Comparison of ENCODE assay signal across 26 mouse cellular contexts in genomic region chr13:72448458-72449058, GRCm38 (mm10).
DNase-seq lines count a peak whose midpoint lies in the region; ATAC-seq and TF ChIP-seq lines count a peak whose summit lies in the region.
"Had no signal": no experiment of that assay in that cellular context is flagged by ENCODE, and none has a peak within 500 bp of the region (broad histone marks: within the 10 kb centered on the region; RNA-seq: fewer than 3 reads in every experiment).

No protein-coding gene starts in this region.

- no peak overlapping the region for H3K4me3 ChIP-seq in liver, postnatal 0 days (ENCODE audit: low read depth, low read length)
- no peak overlapping the region for H3K4me3 ChIP-seq in stomach, embryonic 14.5 days (ENCODE audit: low read depth, low read length)
- H3K4me3 ChIP-seq in stomach, postnatal 0 days (ENCODE audit: low read depth, low read length): no peak overlapping the region
- H3K4me3 ChIP-seq: embryonic facial prominence, embryonic 12.5 days; embryonic facial prominence, embryonic 15.5 days; gastrocnemius, adult 2 months; heart, embryonic 12.5 days; heart, embryonic 15.5 days had no signal

- peak; percentile 51 for ATAC-seq in liver, postnatal 0 days
- peak; percentile 67 for ATAC-seq in stomach, embryonic 14.5 days (ENCODE audit: insufficient number of reproducible peaks, insufficient read depth, low FRiP score, low read depth)
- peak; percentile 53; the same call in 1 of the 2 replicates for ATAC-seq in stomach, postnatal 0 days (ENCODE audit: low FRiP score, low TSS enrichment)
- ATAC-seq: forebrain, embryonic 14.5 days; forebrain, postnatal 0 days; Patski had no signal

- no peaks in the 10 kb centered on the region for H3K27me3 ChIP-seq in liver, postnatal 0 days (ENCODE audit: insufficient read depth, low read length)
- no peaks in the 10 kb centered on the region for H3K27me3 ChIP-seq in stomach, embryonic 14.5 days (ENCODE audit: control insufficient read depth, insufficient read depth, low read length)
- no peaks in the 10 kb centered on the region for H3K27me3 ChIP-seq in stomach, postnatal 0 days (ENCODE audit: control insufficient read depth, insufficient read depth, low read length)
- H3K27me3 ChIP-seq: embryonic facial prominence, embryonic 12.5 days; embryonic facial prominence, embryonic 15.5 days; heart, embryonic 12.5 days; heart, embryonic 15.5 days had no signal

- no peaks in the 10 kb centered on the region for H3K9me3 ChIP-seq in liver, postnatal 0 days (ENCODE audit: low read length)
- no peaks in the 10 kb centered on the region for H3K9me3 ChIP-seq in stomach, embryonic 14.5 days (ENCODE audit: control insufficient read depth, low read depth, low read length)
- no peaks in the 10 kb centered on the region for H3K9me3 ChIP-seq in stomach, postnatal 0 days (ENCODE audit: control insufficient read depth, low read length)
- H3K9me3 ChIP-seq: embryonic facial prominence, embryonic 12.5 days; embryonic facial prominence, embryonic 15.5 days; heart, embryonic 12.5 days; heart, embryonic 15.5 days had no signal

- H3K4me2 ChIP-seq in liver, postnatal 0 days (ENCODE audit: low read depth, low read length): no peak overlapping the region
- H3K4me2 ChIP-seq in stomach, embryonic 14.5 days (replicated peaks; ENCODE audit: low read depth, low read length): no peak overlapping the region
- no peak overlapping the region for H3K4me2 ChIP-seq in stomach, postnatal 0 days (replicated peaks; ENCODE audit: low read depth)
- H3K4me2 ChIP-seq: embryonic facial prominence, embryonic 12.5 days; embryonic facial prominence, embryonic 15.5 days; heart, embryonic 12.5 days; heart, embryonic 15.5 days; hindbrain, embryonic 14.5 days had no signal

- no peak for TF ChIP-seq EP300 in liver, postnatal 0 days (IDR thresholded peaks at IDR 0.05; ENCODE audit: low read depth)
- TF ChIP-seq EP300 in stomach, postnatal 0 days (optimal IDR thresholded peaks at IDR 0.05): no peak

- no peaks in the 10 kb centered on the region for H3K4me1 ChIP-seq in liver, postnatal 0 days (ENCODE audit: insufficient read depth)
- no peaks in the 10 kb centered on the region for H3K4me1 ChIP-seq in stomach, embryonic 14.5 days (ENCODE audit: control insufficient read depth, insufficient read depth, low read length)
- no peaks in the 10 kb centered on the region for H3K4me1 ChIP-seq in stomach, postnatal 0 days (replicated peaks; ENCODE audit: control insufficient read depth, insufficient read depth)
- H3K4me1 ChIP-seq: embryonic facial prominence, embryonic 12.5 days; embryonic facial prominence, embryonic 15.5 days; heart, embryonic 15.5 days had no signal

- WGBS in liver, postnatal 0 days (ENCODE audit: insufficient replicate concordance): 56% methylated on average over 5 of the region's 5 CpGs
- WGBS in stomach, embryonic 14.5 days: 56% methylated on average over 5 of the region's 5 CpGs
- WGBS in stomach, postnatal 0 days: 46% methylated on average over 5 of the region's 5 CpGs

- no peak overlapping the region for H3K27ac ChIP-seq in liver, postnatal 0 days (ENCODE audit: low read depth)
- no peak overlapping the region for H3K27ac ChIP-seq in stomach, embryonic 14.5 days (ENCODE audit: low read length)
- H3K27ac ChIP-seq in stomach, postnatal 0 days (replicated peaks): no peak overlapping the region
- H3K27ac ChIP-seq: embryonic facial prominence, embryonic 12.5 days; embryonic facial prominence, embryonic 15.5 days; gastrocnemius, adult 2 months; heart, embryonic 15.5 days; hindbrain, embryonic 14.5 days had no signal

- H3K9ac ChIP-seq in liver, postnatal 0 days (replicated peaks): no peak overlapping the region
- H3K9ac ChIP-seq in stomach, embryonic 14.5 days (replicated peaks; ENCODE audit: low read depth, low read length): no peak overlapping the region
- H3K9ac ChIP-seq in stomach, postnatal 0 days (ENCODE audit: low read length): no peak overlapping the region
- H3K9ac ChIP-seq: embryonic facial prominence, embryonic 12.5 days; embryonic facial prominence, embryonic 15.5 days; forebrain, postnatal 0 days; heart, embryonic 12.5 days; heart, embryonic 15.5 days; hindbrain, embryonic 14.5 days had no signal

- TF ChIP-seq CTCF in liver, postnatal 0 days (IDR thresholded peaks at IDR 0.05; ENCODE audit: low read depth): no peak
- no peak for TF ChIP-seq CTCF in stomach, postnatal 0 days (IDR thresholded peaks at IDR 0.05; ENCODE audit: low read depth)

- H3K36me3 ChIP-seq in liver, postnatal 0 days (replicated peaks; ENCODE audit: insufficient read depth, low read length): no peaks in the 10 kb centered on the region
- H3K36me3 ChIP-seq in stomach, embryonic 14.5 days (ENCODE audit: control insufficient read depth, insufficient read depth, low read length): no peaks in the 10 kb centered on the region
- no peaks in the 10 kb centered on the region for H3K36me3 ChIP-seq in stomach, postnatal 0 days (ENCODE audit: control insufficient read depth, insufficient read depth, low read length)
- H3K36me3 ChIP-seq: embryonic facial prominence, embryonic 12.5 days; embryonic facial prominence, embryonic 15.5 days; heart, embryonic 12.5 days; heart, embryonic 15.5 days had no signal

- DNase-seq in heart, adult 11 months: peak; percentile 80
- DNase-seq in heart, postnatal 4 days: no peak
- no peak for DNase-seq in liver, postnatal 0 days
- no peak for DNase-seq in liver
- peak; percentile 16 for DNase-seq in stomach, postnatal 0 days (ENCODE audit: low spot score)
- DNase-seq in Muller cell, postnatal 12 days (ENCODE audit: inconsistent ontology term): no peak
- DNase-seq: adrenal gland, adult 2 months; adrenal gland, postnatal 14 days; cerebellum, adult 11 months; cerebellum, adult 2 months; cerebellum, adult 9-11 months; cerebellum, postnatal 25 days; forebrain, postnatal 0 days; gastrocnemius, adult 2 months; gastrocnemius, postnatal 14 days; heart, adult 18-20 months; heart, postnatal 10 days; heart, postnatal 36 days had no signal

Comparison
In these comparisons a context has a peak if more than half of its experiments do, and no peak if none do; other contexts are left out.
1. DNase-seq: peak in heart, adult 11 months (single experiment) and stomach, postnatal 0 days (single experiment); none in heart, postnatal 4 days (single experiment), liver, postnatal 0 days (single experiment), liver (single experiment) and Muller cell, postnatal 12 days (single experiment).
2. Peak in every context shown above with its lines, with median percentiles within 50 percentile points of each other: ATAC-seq.